Mouse (Mus musculus) G1E (cell line): ENCODE measurements at regions not wholly inside any gene's neighbourhood (a gene's known extent, or its start where the extent isn't known, plus 50 kb on each side); places are given as distances from the start of the nearest gene placed in this dataset.

Experiments
- CTCF ChIP-seq: IDR thresholded peaks from 2 replicates; pipeline ENCODE4 v1.5.1; 2012; ENCODE audit warnings: low read depth, low read length, inconsistent platforms, mixed read lengths
- GATA1 ChIP-seq: IDR thresholded peaks from 2 replicates; pipeline ENCODE4 v1.6.1; 2012; ENCODE audit warnings: borderline replicate concordance, low read length, inconsistent platforms, mixed read lengths
- GATA2 ChIP-seq: IDR thresholded peaks from 2 replicates; pipeline ENCODE4 v1.6.1; 2012; ENCODE audit warnings: low read depth, low read length, inconsistent platforms, borderline replicate concordance
- POLR2AphosphoS5 ChIP-seq: IDR thresholded peaks from 2 replicates; pipeline ENCODE4 v1.6.1; 2012; ENCODE audit warnings: low read depth, low read length, inconsistent platforms; ENCODE audit not compliant: insufficient replicate concordance

DNA sequence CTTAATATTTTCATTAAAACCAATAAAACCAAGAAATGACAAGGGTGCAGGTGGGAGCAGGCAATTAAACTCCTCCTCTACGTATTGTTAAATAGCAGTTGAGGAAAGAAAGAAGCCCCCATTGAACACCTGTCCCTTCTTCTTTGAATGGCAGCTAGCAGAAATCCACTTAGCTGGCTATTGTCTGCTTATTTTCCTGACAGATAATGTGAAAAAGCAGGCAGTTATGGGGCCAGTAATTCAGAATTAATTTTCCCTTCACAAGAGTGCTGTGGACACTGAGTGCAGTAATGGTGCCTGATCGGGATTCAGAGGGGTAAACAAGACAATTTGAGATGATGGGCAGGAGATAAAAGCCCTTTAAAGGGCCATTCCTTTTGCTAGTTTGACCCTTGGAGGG, 602.5 kb upstream of the Tle4 start:
- TF ChIP-seq CTCF: no peak
- TF ChIP-seq GATA2: no peak
- TF ChIP-seq GATA1: no peak
- no peak for TF ChIP-seq POLR2AphosphoS5
